Mouse (Mus musculus): Measurements from ENCODE around the gene Srgap1.

The Srgap1 gene

GRCm38 (mm10) chr10:121878855-121879254 lies 168.3 kb downstream of the Srgap1 start:
- DNase-seq (ENCODE audit: low read depth): no peak

- no peak for DNase-seq (ENCODE audit: low read depth)
Observed at GRCm38 (mm10) chr10:121877906-121878305, 169.2 kb downstream of the Srgap1 start.

GRCm38 (mm10) chr10:121873063-121873489 lies 174.0 kb downstream of the Srgap1 start:
- DNase-seq (ENCODE audit: low read depth): no peak

- no peak for DNase-seq (ENCODE audit: low read depth)
Observed at GRCm38 (mm10) chr10:121869941-121870340, 177.2 kb downstream of the Srgap1 start.

- no peak for DNase-seq (ENCODE audit: low read depth)
Observed at GRCm38 (mm10) chr10:121868255-121868654, 178.9 kb downstream of the Srgap1 start.

GRCm38 (mm10) chr10:121865503-121866239 lies 181.4 kb downstream of the Srgap1 start:
- DNase-seq (ENCODE audit: low read depth): no peak

GRCm38 (mm10) chr10:121860924-121861323 lies 186.2 kb downstream of the Srgap1 start:
- DNase-seq (ENCODE audit: low read depth): no peak

- DNase-seq (ENCODE audit: low read depth): no peak
Observed at GRCm38 (mm10) chr10:121859803-121860571, 187.1 kb downstream of the Srgap1 start.

- no peak for DNase-seq (ENCODE audit: low read depth)
Observed at GRCm38 (mm10) chr10:121858911-121859310, 188.2 kb downstream of the Srgap1 start.

GRCm38 (mm10) chr10:121858086-121858485 lies 189.0 kb downstream of the Srgap1 start:
- no peak for DNase-seq (ENCODE audit: low read depth)

GRCm38 (mm10) chr10:121855863-121856446 lies 191.2 kb downstream of the Srgap1 start:
- DNase-seq (ENCODE audit: low read depth): peak; percentile 22

- no peak for DNase-seq (ENCODE audit: low read depth)
Observed at GRCm38 (mm10) chr10:121853385-121853808, 193.7 kb downstream of the Srgap1 start.

GRCm38 (mm10) chr10:121849496-121849895 lies 197.6 kb downstream of the Srgap1 start:
- no peak for DNase-seq (ENCODE audit: low read depth)

- DNase-seq (ENCODE audit: low read depth): no peak
Observed at GRCm38 (mm10) chr10:121845677-121846076, 201.4 kb downstream of the Srgap1 start.

- peak; percentile 5 for DNase-seq (ENCODE audit: low read depth)
Observed at GRCm38 (mm10) chr10:121837166-121837898, 209.8 kb downstream of the Srgap1 start.

- peak; percentile 33 for DNase-seq (ENCODE audit: low read depth)
Observed at GRCm38 (mm10) chr10:121836507-121837165, 210.5 kb downstream of the Srgap1 start.

GRCm38 (mm10) chr10:121833443-121833842 lies 213.7 kb downstream of the Srgap1 start:
- peak; percentile 27 for DNase-seq (ENCODE audit: low read depth)

- no peak for DNase-seq (ENCODE audit: low read depth)
Observed at GRCm38 (mm10) chr10:121830335-121831307, 216.5 kb downstream of the Srgap1 start.

- no peak for DNase-seq (ENCODE audit: low read depth)
Observed at GRCm38 (mm10) chr10:121829800-121830303, 217.3 kb downstream of the Srgap1 start.

- DNase-seq (ENCODE audit: low read depth): no peak
Observed at GRCm38 (mm10) chr10:121829034-121829433, 218.1 kb downstream of the Srgap1 start.

All from induced T-regulatory cell, adult 2 months (primary cell).